Mouse (Mus musculus) heart, embryonic 10.5 days (tissue): Measurements from ENCODE around the gene Cntn2. TPM values are rescaled to one million over a fixed set of nuclear protein-coding genes. Genes with fewer than 3 reads are reported as not detected.

Source experiments
- DNase-seq: peaks from one replicate; pipeline ENCODE4 v3.0.0-alpha.2; 2017; ENCODE audit warnings: low spot score
- H3K27ac ChIP-seq: fragments of 300-500 bp; sonication (generic); 2 replicates; pipeline ENCODE4 v1.5.1; 2016; ENCODE audit warnings: mild to moderate bottlenecking
- H3K27me3 ChIP-seq: fragments of 300-500 bp; sonication (generic); 2 replicates; pipeline ENCODE4 v1.6.1; 2016; ENCODE audit warnings: mild to moderate bottlenecking; ENCODE audit not compliant: poor library complexity, insufficient read depth, severe bottlenecking
- H3K36me3 ChIP-seq: fragments of 300-500 bp; sonication (generic); 2 replicates; pipeline ENCODE4 v1.6.1; 2016; ENCODE audit warnings: mild to moderate bottlenecking, moderate library complexity
- H3K4me1 ChIP-seq: fragments of 300-500 bp; sonication (generic); 2 replicates; pipeline ENCODE4 v1.6.1; 2016; ENCODE audit warnings: mild to moderate bottlenecking
- H3K4me3 ChIP-seq: fragments of 300-500 bp; sonication (generic); 2 replicates; pipeline ENCODE4 v1.5.1; 2016; ENCODE audit warnings: mild to moderate bottlenecking, moderate library complexity
- H3K9me3 ChIP-seq: fragments of 300-500 bp; sonication (generic); 2 replicates; pipeline ENCODE4 v1.6.1; 2016; ENCODE audit warnings: mild to moderate bottlenecking, moderate library complexity
- WGBS: fragments of 180-500 bp; shearing (Covaris S2); methylation state at CpG from one replicate; pipeline ENCODE4 v1.1.7; 2016; 5-methylcytosine and 5-hydroxymethylcytosine counted together
- polyA plus RNA-seq: library from polyadenylated mRNA; unstranded; fragments of >200 nt; fragmentation: Nextera tagmentation; extraction: Ambion mirVana; gene quantifications from 2 replicates; pipeline ENCODE4 v1.2.1, GENCODE M21; 2016

The Cntn2 gene
- polyA plus RNA-seq, 1 experiment from 2014 or later: 0.67 TPM

DNA sequence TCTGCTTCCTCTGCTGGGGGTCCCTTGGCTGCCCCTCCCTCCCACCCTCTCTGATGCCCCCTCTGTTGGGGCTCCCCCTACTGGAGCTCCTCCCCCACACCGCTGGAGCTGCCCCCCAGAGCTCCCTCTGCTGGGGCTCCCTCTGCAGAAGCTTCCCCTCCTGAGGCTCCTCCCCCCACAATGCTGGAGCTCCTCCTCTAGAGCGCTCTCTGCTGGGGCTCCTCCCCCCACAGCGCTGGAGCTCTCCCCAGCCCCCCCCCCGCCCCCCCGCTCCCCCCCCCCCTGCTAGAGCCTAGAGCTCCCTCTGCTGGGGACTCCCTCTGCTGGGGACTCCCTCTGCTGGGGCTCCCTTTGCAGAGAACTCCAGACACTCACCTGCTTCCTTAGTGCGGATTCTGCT, 22.3 kb downstream of the Cntn2 start:
- Histone ChIP-seq H3K9me3 (no peaks in the 10 kb centered on the region), H3K27ac (no peak overlapping the region), H3K36me3 (no peaks in the 10 kb centered on the region), H3K4me1 (peaks cover 9% of the 10 kb centered on the region), H3K27me3 (peaks cover 49% of the 10 kb centered on the region), H3K4me3 (no peak overlapping the region)
- DNase-seq: no peak
- WGBS: 22% methylated on average over 2 of the region's 6 CpGs

DNA sequence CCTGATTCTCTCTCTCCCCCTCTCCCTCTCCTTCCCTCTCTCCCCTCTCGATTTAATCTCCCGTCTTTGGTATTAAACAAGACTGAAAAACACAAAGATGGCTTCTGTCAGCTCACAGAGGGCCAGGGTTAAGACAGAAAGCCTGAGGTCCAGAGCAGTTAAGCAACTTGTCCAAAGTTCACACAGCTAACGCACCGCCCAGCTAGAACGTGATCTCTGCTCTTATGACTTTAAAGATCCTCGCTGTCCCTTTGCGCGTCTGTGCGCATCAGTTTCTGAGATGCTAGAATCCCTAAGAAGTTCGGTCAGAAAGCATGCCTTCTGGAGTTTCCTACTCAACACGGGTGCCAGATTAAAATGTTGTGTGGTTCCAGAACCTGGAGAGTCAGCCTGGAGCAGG, 23.3 kb downstream of the Cntn2 start:
- Histone ChIP-seq H3K27ac (no peak overlapping the region), H3K36me3 (no peaks in the 10 kb centered on the region), H3K4me1 (peaks cover 9% of the 10 kb centered on the region), H3K27me3 (peaks cover 49% of the 10 kb centered on the region), H3K4me3 (no peak overlapping the region), H3K9me3 (no peaks in the 10 kb centered on the region)
- DNase-seq: no peak
- WGBS: 89% methylated on average over 11 of the region's 11 CpGs

DNA sequence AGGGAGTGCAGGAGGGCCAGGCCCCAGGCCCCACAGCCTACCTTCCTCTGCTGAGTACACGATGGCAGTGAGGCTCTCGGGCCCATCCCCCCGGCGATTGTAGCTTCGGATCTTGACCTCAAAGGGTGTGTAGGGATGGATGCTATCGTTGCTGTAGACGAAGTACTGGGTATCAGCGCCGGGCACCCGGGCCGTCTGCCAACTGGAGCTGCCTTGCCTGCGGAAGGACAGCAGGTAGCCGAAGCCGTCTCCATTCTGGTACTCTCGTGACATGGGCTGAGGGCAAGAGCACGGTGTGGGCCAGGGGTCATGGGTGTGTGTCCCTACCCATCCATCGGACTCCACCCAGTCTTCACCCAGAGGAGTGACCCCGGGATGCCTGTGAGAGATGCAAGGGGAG, 24.4 kb downstream of the Cntn2 start:
- DNase-seq: no peak
- H3K9me3 ChIP-seq: no peaks in the 10 kb centered on the region
- no peaks in the 10 kb centered on the region for H3K36me3 ChIP-seq
- peaks cover 49% of the 10 kb centered on the region for H3K27me3 ChIP-seq
- peaks cover 9% of the 10 kb centered on the region for H3K4me1 ChIP-seq
- no peak overlapping the region for H3K4me3 ChIP-seq
- no peak overlapping the region for H3K27ac ChIP-seq
- WGBS: 82% methylated on average over 18 of the region's 18 CpGs

DNA sequence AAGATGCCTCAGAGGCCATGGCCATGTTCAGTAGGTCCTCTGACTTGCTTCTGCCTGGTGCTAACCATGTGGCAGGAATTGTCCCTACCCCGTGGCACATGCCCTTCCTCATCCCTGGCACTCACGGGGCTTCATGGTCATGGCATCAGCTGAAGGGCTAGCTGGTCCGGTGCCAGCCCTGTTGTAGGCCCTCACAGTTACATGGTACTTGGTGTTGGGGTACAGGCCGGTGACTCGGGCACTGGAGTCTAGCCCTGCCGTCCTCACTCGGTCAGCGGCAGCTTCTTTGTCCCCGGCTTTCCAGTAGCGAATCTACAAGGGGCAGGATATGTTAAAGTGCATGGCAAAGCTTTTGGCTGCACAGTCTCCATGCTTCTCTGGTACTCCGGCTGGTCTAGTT, 26.3 kb downstream of the Cntn2 start:
- Histone ChIP-seq H3K27ac (no peak overlapping the region), H3K9me3 (no peaks in the 10 kb centered on the region)
- WGBS: 85% methylated on average over 11 of the region's 11 CpGs

DNA sequence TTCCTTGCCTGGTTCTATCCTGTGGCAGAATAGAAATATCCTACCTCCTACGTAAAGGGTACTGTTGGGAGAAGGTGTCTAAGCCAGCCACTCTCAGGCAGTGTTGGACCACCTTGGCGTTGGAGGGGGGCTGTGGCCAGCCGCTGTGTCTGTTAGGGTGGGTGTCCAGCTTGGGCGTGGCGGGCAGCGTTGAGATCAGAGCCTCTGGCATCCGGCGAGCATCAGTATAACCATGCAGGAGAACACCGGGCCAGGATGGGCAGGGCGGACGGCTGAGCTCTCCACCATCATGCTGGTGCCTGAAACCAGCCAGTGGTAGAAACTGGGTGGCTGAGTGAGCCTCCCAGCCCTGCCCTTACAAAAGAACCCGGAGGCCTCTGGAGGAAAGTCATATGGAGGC, 27.7 kb downstream of the Cntn2 start:
- 83% methylated on average over 12 of the region's 12 CpGs for WGBS
- no peak overlapping the region for H3K27ac ChIP-seq

More for the DNA sequence above, 26.3 kb downstream of the Cntn2 start:
- H3K27me3 ChIP-seq: peaks cover 42% of the 10 kb centered on the region
- H3K36me3 ChIP-seq: no peaks in the 10 kb centered on the region
- no peak for DNase-seq
- H3K4me3 ChIP-seq: no peak overlapping the region
- peaks cover 9% of the 10 kb centered on the region for H3K4me1 ChIP-seq

DNA sequence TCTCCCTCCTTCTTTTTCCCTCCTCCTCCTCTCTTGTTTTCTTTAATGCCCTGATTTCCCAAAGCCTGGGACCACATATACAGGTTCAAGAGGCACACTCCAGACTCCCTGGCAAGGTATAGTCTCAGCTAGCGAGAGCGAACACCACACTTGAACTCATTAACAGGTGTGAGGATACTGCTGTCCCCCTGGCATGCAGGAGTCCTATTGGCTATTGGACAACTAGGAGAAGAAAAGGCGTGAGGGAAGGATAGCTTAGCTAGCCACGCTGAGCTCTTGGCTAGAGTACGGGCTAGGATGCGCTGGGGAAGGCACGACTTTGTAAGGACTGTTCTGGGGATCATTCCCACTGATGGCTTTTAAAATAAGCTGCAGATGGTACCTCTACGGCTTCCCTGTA, 30.9 kb downstream of the Cntn2 start:
- peaks cover 22% of the 10 kb centered on the region for H3K36me3 ChIP-seq
- H3K4me3 ChIP-seq: no peak overlapping the region
- no peak overlapping the region for H3K27ac ChIP-seq
- DNase-seq: no peak
- no peaks in the 10 kb centered on the region for H3K4me1 ChIP-seq
- H3K9me3 ChIP-seq: no peaks in the 10 kb centered on the region
- WGBS: 74% methylated on average over 8 of the region's 8 CpGs
- H3K27me3 ChIP-seq: peaks cover 24% of the 10 kb centered on the region

More for the DNA sequence above, 27.7 kb downstream of the Cntn2 start:
- H3K27me3 ChIP-seq: peaks cover 41% of the 10 kb centered on the region
- H3K4me1 ChIP-seq: no peaks in the 10 kb centered on the region
- no peaks in the 10 kb centered on the region for H3K36me3 ChIP-seq
- no peaks in the 10 kb centered on the region for H3K9me3 ChIP-seq
- no peak for DNase-seq
- no peak overlapping the region for H3K4me3 ChIP-seq

DNA sequence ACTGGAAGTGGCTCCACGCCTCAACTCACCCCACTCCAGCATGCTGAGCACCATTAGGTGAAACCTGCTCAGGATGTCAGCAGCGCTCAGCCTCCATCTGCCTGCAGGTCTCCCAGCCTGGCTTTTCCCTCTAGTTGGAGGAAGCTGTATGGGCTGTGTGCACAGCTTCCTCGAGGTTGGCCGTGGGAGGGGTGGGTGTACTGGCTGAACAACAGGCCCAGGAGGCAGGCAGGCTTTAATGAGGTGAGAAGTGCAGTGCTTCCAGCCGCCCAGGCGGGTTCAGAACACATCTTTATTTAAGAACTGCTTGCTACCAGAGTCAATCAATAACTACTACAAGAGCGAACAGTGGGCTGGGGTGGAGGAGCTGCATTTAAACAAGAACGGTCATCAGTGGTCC, 31.5 kb downstream of the Cntn2 start:
- H3K27ac ChIP-seq: no peak overlapping the region
- no peaks in the 10 kb centered on the region for H3K9me3 ChIP-seq
- 56% methylated on average over 8 of the region's 8 CpGs for WGBS
- DNase-seq: no peak
- no peak overlapping the region for H3K4me3 ChIP-seq
- no peaks in the 10 kb centered on the region for H3K4me1 ChIP-seq
- H3K27me3 ChIP-seq: peaks cover 24% of the 10 kb centered on the region
- H3K36me3 ChIP-seq: peaks cover 28% of the 10 kb centered on the region

DNA sequence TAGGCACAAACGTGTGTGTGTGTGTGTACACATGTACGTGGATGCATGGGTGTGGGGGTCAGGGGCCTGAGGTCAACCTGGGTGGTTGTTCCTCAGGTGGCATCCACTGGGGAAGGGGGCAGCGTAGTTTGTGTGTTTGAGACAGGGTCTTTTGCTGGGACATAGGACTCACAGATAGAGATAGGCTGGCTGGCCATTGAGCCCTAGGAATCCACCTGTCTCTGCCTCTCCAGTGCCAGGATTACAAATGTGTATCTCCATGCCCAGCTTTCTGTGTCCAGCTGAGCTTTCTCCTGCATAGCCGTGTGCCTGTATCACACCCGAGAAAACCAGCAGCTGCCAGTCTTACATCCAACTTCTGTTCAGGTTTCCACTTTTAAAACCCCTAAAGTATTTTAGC, 33.3 kb downstream of the Cntn2 start:
- Histone ChIP-seq H3K9me3 (no peaks in the 10 kb centered on the region), H3K4me3 (no peak overlapping the region), H3K27me3 (peaks cover 17% of the 10 kb centered on the region), H3K4me1 (no peaks in the 10 kb centered on the region), H3K27ac (no peak overlapping the region), H3K36me3 (peaks cover 44% of the 10 kb centered on the region)
- WGBS: 89% methylated on average over 5 of the region's 5 CpGs
- no peak for DNase-seq

DNA sequence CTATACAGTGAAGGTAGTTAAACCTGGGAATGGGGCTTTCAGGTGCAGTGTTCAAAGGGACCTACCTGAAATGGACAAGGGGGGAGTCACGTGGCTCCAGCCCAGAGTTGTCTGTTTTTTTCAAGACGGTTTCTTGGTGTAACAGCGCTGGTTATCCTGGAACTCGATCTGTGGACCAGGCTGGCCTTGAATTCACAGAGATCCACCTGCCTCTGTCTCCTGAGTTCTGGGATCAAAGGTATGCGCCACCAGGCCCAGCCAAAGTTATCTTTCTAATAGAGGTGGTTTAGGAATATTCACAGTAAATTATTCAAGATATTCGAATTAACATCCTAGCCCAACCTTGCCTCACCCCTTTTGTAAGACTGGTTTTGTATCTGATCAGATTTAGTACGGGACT, 36.4 kb downstream of the Cntn2 start:
- no peak for DNase-seq
- 89% methylated on average over 7 of the region's 7 CpGs for WGBS
- Histone ChIP-seq H3K4me1 (no peaks in the 10 kb centered on the region), H3K9me3 (no peaks in the 10 kb centered on the region), H3K27me3 (peaks cover 3% of the 10 kb centered on the region), H3K27ac (no peak overlapping the region), H3K36me3 (peaks cover 72% of the 10 kb centered on the region), H3K4me3 (no peak overlapping the region)

DNA sequence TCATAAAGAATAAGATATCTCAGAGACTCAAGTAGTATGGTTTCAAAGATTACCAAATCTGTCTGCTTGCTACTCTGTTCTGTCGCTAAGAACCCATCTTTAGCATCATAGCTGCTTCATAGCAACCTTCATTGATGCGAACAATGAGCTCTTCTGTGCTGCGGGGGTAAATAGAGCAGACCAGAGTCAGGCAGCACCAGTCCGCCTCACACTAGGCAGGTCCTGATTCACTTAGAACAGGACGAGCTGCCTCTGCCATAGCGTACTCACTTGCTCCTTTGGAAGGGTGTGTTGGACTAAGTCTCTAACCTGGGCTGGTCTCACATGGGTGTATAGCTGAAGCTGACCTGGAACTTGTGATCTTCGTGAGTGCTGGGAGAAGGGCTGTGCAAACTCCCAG, 37.0 kb downstream of the Cntn2 start, which contains the start of gene Tmem81:
TSS of gene Tmem81 (plus strand) at position 173 of the 400 bp plus-strand sequence.
- Histone ChIP-seq H3K27me3 (no peaks in the 10 kb centered on the region; the same call in 1 of the 2 replicates), H3K27ac (no peak within 1 kb of the TSS), H3K4me1 (no peaks in the 10 kb centered on the region), H3K4me3 (no peak within 1 kb of the TSS), H3K9me3 (no peaks in the 10 kb centered on the region), H3K36me3 (peaks cover 78% of the 10 kb centered on the region)
- 89% methylated on average over 7 of the region's 7 CpGs for WGBS
- no peak for DNase-seq

DNA sequence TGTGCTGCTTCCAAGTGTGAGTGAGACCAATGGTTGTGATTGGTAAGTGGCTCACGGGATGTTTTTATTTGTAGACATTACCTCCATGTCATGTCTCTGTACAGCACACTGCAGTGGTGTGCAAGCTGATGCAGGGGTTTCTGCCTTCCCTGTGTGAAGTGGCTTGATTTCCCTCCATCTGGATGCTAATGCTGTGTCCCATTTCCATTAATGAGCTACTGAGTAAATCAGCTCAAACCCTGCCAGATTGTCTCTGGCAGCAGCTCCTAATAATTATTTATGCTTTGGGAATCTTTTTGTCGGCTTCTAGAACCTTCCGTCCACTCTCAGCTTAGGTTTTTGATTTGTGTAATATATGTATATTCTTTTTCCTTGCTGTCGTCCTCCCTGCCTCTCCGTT, 37.9 kb downstream of the Cntn2 start:
- Histone ChIP-seq H3K4me1 (no peaks in the 10 kb centered on the region), H3K4me3 (no peak overlapping the region), H3K9me3 (no peaks in the 10 kb centered on the region), H3K36me3 (peaks cover 87% of the 10 kb centered on the region), H3K27ac (no peak overlapping the region), H3K27me3 (no peaks in the 10 kb centered on the region)
- WGBS: 91% methylated on average over 5 of the region's 5 CpGs
- DNase-seq: no peak

DNA sequence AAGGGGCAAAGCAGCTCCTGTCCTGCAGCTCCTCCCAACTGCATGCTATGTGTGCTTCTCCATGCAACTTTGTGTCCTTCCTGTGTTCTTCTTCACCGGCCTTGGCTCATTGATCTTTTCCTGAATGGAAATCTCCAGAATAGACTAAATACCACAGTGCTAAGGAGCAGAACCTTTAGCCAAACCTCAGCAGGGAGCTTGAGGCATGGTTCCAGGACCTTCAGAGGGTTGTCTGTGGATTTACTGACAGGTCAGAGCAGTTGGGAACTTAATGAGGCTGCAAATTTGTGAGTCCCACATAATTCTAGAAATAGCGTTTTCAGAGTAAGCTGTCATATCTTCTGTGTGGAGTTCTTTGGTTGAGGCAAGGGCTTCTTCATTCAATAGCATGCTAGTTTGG, 42.5 kb downstream of the Cntn2 start:
- H3K4me3 ChIP-seq: no peak overlapping the region
- 91% methylated on average over 2 of the region's 2 CpGs for WGBS
- no peaks in the 10 kb centered on the region for H3K9me3 ChIP-seq
- no peaks in the 10 kb centered on the region for H3K4me1 ChIP-seq
- DNase-seq: no peak
- H3K36me3 ChIP-seq: peaks cover 90% of the 10 kb centered on the region
- no peak overlapping the region for H3K27ac ChIP-seq
- H3K27me3 ChIP-seq: no peaks in the 10 kb centered on the region

DNA sequence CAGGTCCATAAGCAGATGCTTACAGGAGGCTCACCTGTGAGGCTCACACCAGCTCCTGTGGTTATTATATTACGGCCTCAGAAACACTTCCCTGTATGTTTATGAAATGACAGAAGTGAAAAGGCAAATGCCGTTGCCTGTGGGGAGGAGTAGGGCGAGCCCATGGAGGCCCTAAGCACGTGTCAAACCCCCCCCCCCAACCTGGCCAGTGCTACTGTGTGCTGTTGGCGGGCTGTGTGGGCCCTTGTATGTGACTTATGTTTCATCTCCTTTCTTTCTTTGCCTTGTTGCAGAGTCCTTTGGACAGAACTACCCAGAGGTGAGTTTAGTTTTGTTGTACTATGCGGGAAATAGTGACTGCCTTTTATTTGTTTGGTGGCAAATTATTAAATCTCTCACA, 59.3 kb downstream of the Cntn2 start:
- H3K4me1 ChIP-seq: no peaks in the 10 kb centered on the region; the same call in 1 of the 2 replicates
- no peak overlapping the region for H3K4me3 ChIP-seq
- no peaks in the 10 kb centered on the region for H3K27me3 ChIP-seq
- WGBS: 88% methylated on average over 6 of the region's 6 CpGs
- H3K27ac ChIP-seq: no peak overlapping the region
- H3K36me3 ChIP-seq: peaks cover 38% of the 10 kb centered on the region
- no peak for DNase-seq
- H3K9me3 ChIP-seq: no peaks in the 10 kb centered on the region

DNA sequence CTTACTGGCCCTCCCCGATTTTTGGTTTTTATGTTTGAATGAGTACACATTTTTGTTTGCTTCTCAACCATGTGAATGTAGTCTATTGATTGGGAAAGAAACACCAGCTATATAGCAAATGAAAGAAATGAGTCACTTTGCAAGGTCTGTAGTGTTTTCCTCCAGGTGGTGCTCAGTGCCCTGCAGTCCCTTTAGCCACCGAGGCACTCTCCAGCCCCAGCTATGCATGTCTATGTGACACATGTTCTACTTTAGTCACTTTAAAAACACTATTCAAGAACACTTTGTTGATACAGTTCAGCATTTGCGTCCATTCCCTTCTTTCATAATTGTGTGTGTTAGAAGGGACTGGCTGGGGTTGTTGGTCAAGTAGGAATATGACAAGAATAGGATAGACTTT, 59.8 kb downstream of the Cntn2 start:
- WGBS: 86% methylated on average over 3 of the region's 3 CpGs
- Histone ChIP-seq H3K27ac (no peak overlapping the region), H3K27me3 (no peaks in the 10 kb centered on the region), H3K9me3 (no peaks in the 10 kb centered on the region), H3K4me1 (peaks cover 4% of the 10 kb centered on the region), H3K4me3 (no peak overlapping the region), H3K36me3 (peaks cover 32% of the 10 kb centered on the region)
- DNase-seq: no peak
